Mouse (Mus musculus) brain, adult 2 months (tissue): Measurements from ENCODE around the gene Mrap2.
"Not testable (repeated sequence)": the region's sequence is repeated elsewhere in the genome, so short reads cannot be mapped to it uniquely, and the experiment has no call there.

ENCODE experiments used
- DNase-seq: peaks from one replicate; pipeline ENCODE4 v3.0.0; 2011; ENCODE audit warnings: low read depth, low spot score

Mrap2 gene

GRCm38 (mm10) chr9:87144106-87144505 is at the start of gene Mrap2:
Gene Mrap2, plus strand, starts transcription at chr9:87144306.
- DNase-seq: peak; percentile 83

GRCm38 (mm10) chr9:87097989-87098388 is 46.1 kb upstream of the Mrap2 start:
- DNase-seq: peak; percentile 60

- peak; percentile 23 for DNase-seq
Observed at GRCm38 (mm10) chr9:87115019-87115418, 29.1 kb upstream of the Mrap2 start.

- DNase-seq: peak; percentile 72
Observed at GRCm38 (mm10) chr9:87115456-87115931, 28.6 kb upstream of the Mrap2 start.

- no peak for DNase-seq
Observed at GRCm38 (mm10) chr9:87115978-87116377, 28.1 kb upstream of the Mrap2 start.

GRCm38 (mm10) chr9:87118996-87119395 is 25.1 kb upstream of the Mrap2 start:
- no peak for DNase-seq

- no peak for DNase-seq
Observed at GRCm38 (mm10) chr9:87121956-87122493, 22.1 kb upstream of the Mrap2 start.

- DNase-seq: not testable (repeated sequence)
Observed at GRCm38 (mm10) chr9:87127046-87127445, 17.1 kb upstream of the Mrap2 start.

- peak; percentile 76 for DNase-seq
Observed at GRCm38 (mm10) chr9:87135765-87136558, 8.1 kb upstream of the Mrap2 start.

GRCm38 (mm10) chr9:87143076-87143475 is 1.0 kb upstream of the Mrap2 start:
- DNase-seq: no peak

- peak; percentile 33 for DNase-seq
Observed at GRCm38 (mm10) chr9:87144532-87144931, 426 bp downstream of the Mrap2 start.

GRCm38 (mm10) chr9:87145180-87145579 is 1.1 kb downstream of the Mrap2 start:
- DNase-seq: peak; percentile 39

- DNase-seq: no peak
Observed at GRCm38 (mm10) chr9:87145671-87146070, 1.6 kb downstream of the Mrap2 start.

GRCm38 (mm10) chr9:87146400-87146799 is 2.3 kb downstream of the Mrap2 start:
- no peak for DNase-seq

GRCm38 (mm10) chr9:87147927-87148326 is 3.8 kb downstream of the Mrap2 start:
- DNase-seq: no peak

- no peak for DNase-seq
Observed at GRCm38 (mm10) chr9:87152641-87153325, 8.7 kb downstream of the Mrap2 start.

GRCm38 (mm10) chr9:87162559-87162958 is 18.5 kb downstream of the Mrap2 start:
- no peak for DNase-seq

GRCm38 (mm10) chr9:87167001-87167830 is 23.1 kb downstream of the Mrap2 start:
- DNase-seq: peak; percentile 54

- no peak for DNase-seq
Observed at GRCm38 (mm10) chr9:87168051-87168450, 23.9 kb downstream of the Mrap2 start.

GRCm38 (mm10) chr9:87169144-87169543 is 25.0 kb downstream of the Mrap2 start:
- no peak for DNase-seq

- DNase-seq: no peak
Observed at GRCm38 (mm10) chr9:87170891-87171290, 26.8 kb downstream of the Mrap2 start.

GRCm38 (mm10) chr9:87171517-87171916 is 27.4 kb downstream of the Mrap2 start:
- no peak for DNase-seq
